Mouse (Mus musculus) bone marrow macrophage, adult 2 months (primary cell): ENCODE results near the gene Kcnh2.

Source experiments
- CTCF ChIP-seq: IDR thresholded peaks from 2 replicates; pipeline ENCODE4 v1.5.1; 2012; ENCODE audit warnings: low read depth, mild to moderate bottlenecking, low read length, moderate library complexity
- POLR2A ChIP-seq: IDR thresholded peaks from 2 replicates; pipeline ENCODE4 v1.6.1; 2012; ENCODE audit warnings: mild to moderate bottlenecking, low read depth, low read length, borderline replicate concordance

GRCm38 (mm10) chr5:24347186-24347875 lies 4.1 kb downstream of the Kcnh2 start:
- TF ChIP-seq POLR2A (no peak), CTCF (no peak)
